Mouse (Mus musculus) liver, embryonic 15.5 days (tissue): Measurements from ENCODE around the gene Sstr2. TPM values are rescaled to one million over a fixed set of nuclear protein-coding genes. Genes with fewer than 3 reads are reported as not detected.

Source experiments
- ATAC-seq: fragments of 200-750 bp; cut with Nextera tagmentation; 2 replicates; pipeline ENCODE4 v1.8.0; 2017; ENCODE audit warnings: moderate number of reproducible peaks, mild to moderate bottlenecking, moderate library complexity; ENCODE audit not compliant: insufficient read depth
- H3K27ac ChIP-seq: fragments of 300-500 bp; sonication (generic); replicated peaks from 2 replicates; pipeline ENCODE4 v1.5.1; 2015; ENCODE audit warnings: mild to moderate bottlenecking, inconsistent platforms
- H3K27me3 ChIP-seq: fragments of 300-500 bp; sonication (generic); 2 replicates; pipeline ENCODE4 v1.6.1; 2015; ENCODE audit warnings: mild to moderate bottlenecking, inconsistent platforms
- H3K36me3 ChIP-seq: fragments of 300-500 bp; sonication (generic); replicated peaks from 2 replicates; pipeline ENCODE4 v1.6.1; 2015; ENCODE audit warnings: moderate library complexity, mild to moderate bottlenecking, inconsistent platforms
- H3K4me1 ChIP-seq: fragments of 300-500 bp; sonication (generic); replicated peaks from 2 replicates; pipeline ENCODE4 v1.6.1; 2015; ENCODE audit warnings: inconsistent platforms
- H3K4me2 ChIP-seq: fragments of 300-500 bp; sonication (generic); 2 replicates; pipeline ENCODE4 v1.6.1; 2015; ENCODE audit warnings: moderate library complexity, mild to moderate bottlenecking, inconsistent platforms
- H3K4me3 ChIP-seq: fragments of 300-500 bp; sonication (generic); replicated peaks from 2 replicates; pipeline ENCODE4 v1.5.1; 2015; ENCODE audit warnings: mild to moderate bottlenecking, inconsistent platforms
- H3K9ac ChIP-seq: fragments of 300-500 bp; sonication (generic); 2 replicates; pipeline ENCODE4 v1.6.1; 2015; ENCODE audit warnings: moderate library complexity, mild to moderate bottlenecking, inconsistent platforms
- H3K9me3 ChIP-seq: fragments of 300-500 bp; sonication (generic); replicated peaks from 2 replicates; pipeline ENCODE4 v1.6.1; 2016; ENCODE audit warnings: inconsistent platforms
- WGBS: fragments of 180-500 bp; shearing (Covaris S2); methylation state at CpG from one replicate; pipeline ENCODE4 v1.1.7; 2015; ENCODE audit warnings: mixed read lengths; ENCODE audit not compliant: insufficient replicate concordance; 5-methylcytosine and 5-hydroxymethylcytosine counted together
- polyA plus RNA-seq: library from polyadenylated mRNA; unstranded; fragments of >200 nt; fragmentation: Nextera tagmentation; extraction: Ambion mirVana; gene quantifications from 2 replicates; pipeline ENCODE4 v1.2.1, GENCODE M21; 2015

Gene Sstr2
- polyA plus RNA-seq, 1 experiment from 2014 or later, result 4.9 TPM

- no peak for ATAC-seq
- Histone ChIP-seq H3K4me2 (no peak overlapping the region), H3K9me3 (no peaks in the 10 kb centered on the region), H3K4me3 (no peak overlapping the region), H3K9ac (no peak overlapping the region), H3K4me1 (peaks cover 25% of the 10 kb centered on the region; the same call in 1 of the 2 replicates), H3K27ac (no peak overlapping the region), H3K36me3 (0 out of 2 replicates have a peak, but pooled peaks cover 3% of the 10 kb centered on the region), H3K27me3 (peaks cover 41% of the 10 kb centered on the region)
- WGBS, result 45% methylated on average over 2 of the region's 2 CpGs
Observed at GRCm38 (mm10) chr11:113621001-113621400, 1.9 kb downstream of the Sstr2 start.

DNA sequence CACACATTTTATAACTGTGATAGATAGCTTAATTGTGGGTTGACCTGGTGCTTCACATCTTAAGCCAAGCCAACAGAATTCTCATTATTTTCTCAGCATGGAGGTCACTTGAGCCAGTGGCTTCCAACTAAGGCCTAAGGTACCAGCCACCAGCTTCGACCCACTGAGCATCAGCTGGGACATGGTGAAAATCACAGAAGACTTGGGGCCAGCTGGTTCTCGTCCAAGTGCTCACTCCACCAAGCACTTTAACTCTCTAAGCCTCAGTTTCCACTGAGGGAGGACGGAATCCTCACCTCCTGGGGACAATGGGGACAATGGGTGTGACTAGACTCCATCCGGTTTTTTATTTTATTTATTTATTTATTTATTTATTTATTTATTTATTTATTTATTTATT lies 2.9 kb downstream of the Sstr2 start:
- Histone ChIP-seq H3K9me3 (no peaks in the 10 kb centered on the region), H3K4me2 (no peak overlapping the region), H3K4me1 (peaks cover 25% of the 10 kb centered on the region; the same call in 1 of the 2 replicates), H3K27me3 (peaks cover 41% of the 10 kb centered on the region), H3K4me3 (no peak overlapping the region), H3K36me3 (0 out of 2 replicates have a peak, but pooled peaks cover 3% of the 10 kb centered on the region), H3K9ac (no peak overlapping the region), H3K27ac (no peak overlapping the region)
- ATAC-seq, result no peak
- 63% methylated on average over 4 of the region's 4 CpGs for WGBS

DNA sequence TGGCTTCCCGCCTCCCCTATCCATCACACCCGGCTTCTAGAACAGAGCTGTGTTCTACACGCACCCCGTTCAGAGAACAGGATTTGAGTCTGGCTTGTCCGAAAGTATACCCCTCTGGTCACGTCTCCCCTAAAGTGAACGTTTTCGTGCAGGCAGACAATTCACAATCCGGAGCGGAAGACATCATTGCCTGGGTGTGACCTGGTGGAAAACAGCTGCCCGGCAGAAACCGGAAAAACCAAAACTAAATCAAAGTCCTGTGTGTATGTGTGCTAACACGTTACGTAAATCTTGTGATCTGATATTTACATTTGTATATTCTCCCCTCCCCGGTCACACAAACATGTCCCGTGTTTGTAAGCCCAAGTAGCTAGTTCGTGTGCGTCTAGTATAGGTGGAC lies 6.3 kb downstream of the Sstr2 start:
- H3K36me3 ChIP-seq, result 0 out of 2 replicates have a peak, but pooled peaks cover 3% of the 10 kb centered on the region
- H3K4me3 ChIP-seq, result no peak overlapping the region
- 78% methylated on average over 18 of the region's 18 CpGs for WGBS
- H3K27ac ChIP-seq, result no peak overlapping the region
- H3K9ac ChIP-seq, result no peak overlapping the region
- no peak overlapping the region for H3K4me2 ChIP-seq
- 0 out of 2 replicates have a peak, but pooled peaks cover 5% of the 10 kb centered on the region for H3K4me1 ChIP-seq
- H3K27me3 ChIP-seq, result peaks cover 12% of the 10 kb centered on the region
- H3K9me3 ChIP-seq, result no peaks in the 10 kb centered on the region
- ATAC-seq, result no peak

GRCm38 (mm10) chr11:113627785-113628184 lies 8.6 kb downstream of the Sstr2 start:
- 0 out of 2 replicates have a peak, but pooled peaks cover 3% of the 10 kb centered on the region for H3K27me3 ChIP-seq
- H3K9me3 ChIP-seq, result no peaks in the 10 kb centered on the region
- no peak overlapping the region for H3K27ac ChIP-seq
- no peak overlapping the region for H3K4me3 ChIP-seq
- 43% methylated on average over 4 of the region's 4 CpGs for WGBS
- 0 out of 2 replicates have a peak, but pooled peaks cover 3% of the 10 kb centered on the region for H3K36me3 ChIP-seq
- H3K4me2 ChIP-seq, result no peak overlapping the region
- H3K9ac ChIP-seq, result no peak overlapping the region
- ATAC-seq, result no peak
- H3K4me1 ChIP-seq, result no peaks in the 10 kb centered on the region; the same call in 1 of the 2 replicates

DNA sequence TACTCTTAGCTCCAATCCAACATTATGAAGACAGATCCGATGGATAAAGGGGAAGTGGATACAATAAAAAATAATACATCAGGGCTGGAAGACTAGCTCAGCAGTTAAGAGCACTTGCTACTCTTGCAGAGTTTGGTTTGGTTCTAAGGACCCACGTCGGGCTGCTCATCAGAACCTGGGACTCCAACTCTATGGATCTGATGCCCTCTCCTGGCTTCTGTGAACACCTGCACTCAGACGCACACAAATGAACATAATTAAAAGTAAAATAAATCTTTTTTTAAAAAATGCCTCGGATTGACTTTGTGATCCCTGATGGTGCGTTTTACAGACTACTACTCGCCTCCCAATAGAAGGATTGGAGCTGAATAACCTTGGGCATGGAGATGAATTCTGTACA lies 11.5 kb downstream of the Sstr2 start:
- H3K4me2 ChIP-seq, result no peak overlapping the region

DNA sequence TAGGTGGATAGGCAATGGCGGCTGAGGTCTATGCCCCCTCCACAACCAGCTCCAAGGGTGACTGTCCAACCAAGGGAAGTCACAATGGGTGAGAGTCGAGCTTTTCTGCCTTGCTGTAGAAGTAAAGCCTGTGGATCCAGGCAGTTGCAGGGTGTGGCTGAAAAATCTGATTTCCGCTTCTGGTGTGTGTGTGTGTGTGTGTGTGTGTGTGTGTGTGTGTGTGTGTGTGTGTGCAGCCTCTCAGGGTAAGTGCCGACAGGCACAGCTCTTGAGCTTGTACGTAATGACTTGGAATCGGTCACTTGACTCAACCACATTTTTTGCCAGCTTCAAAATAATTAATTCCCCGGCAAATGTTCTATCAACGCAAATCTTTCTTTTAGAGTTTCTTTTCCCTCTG lies 12.2 kb downstream of the Sstr2 start:
- H3K4me3 ChIP-seq, result no peak overlapping the region
- 0 out of 2 replicates have a peak, but pooled peaks cover 3% of the 10 kb centered on the region for H3K27me3 ChIP-seq
- WGBS, result 62% methylated on average over 8 of the region's 8 CpGs
- no peaks in the 10 kb centered on the region; the same call in 1 of the 2 replicates for H3K4me1 ChIP-seq
- H3K27ac ChIP-seq, result no peak overlapping the region
- H3K9ac ChIP-seq, result no peak overlapping the region
- H3K36me3 ChIP-seq, result no peaks in the 10 kb centered on the region
- ATAC-seq, result no peak
- H3K9me3 ChIP-seq, result no peaks in the 10 kb centered on the region
- 0 out of 2 replicates have a peak overlapping the region, but pooled peaks have one; percentile 36 for H3K4me2 ChIP-seq

More for the DNA sequence above, 11.5 kb downstream of the Sstr2 start:
- 37% methylated on average over 7 of the region's 7 CpGs for whole genome bisulfite sequencing
- Histone ChIP-seq H3K9me3 (no peaks in the 10 kb centered on the region), H3K27me3 (0 out of 2 replicates have a peak, but pooled peaks cover 3% of the 10 kb centered on the region), H3K27ac (no peak overlapping the region), H3K4me3 (no peak overlapping the region), H3K36me3 (no peaks in the 10 kb centered on the region), H3K4me1 (no peaks in the 10 kb centered on the region; the same call in 1 of the 2 replicates), H3K9ac (no peak overlapping the region)
- no peak for ATAC-seq

DNA sequence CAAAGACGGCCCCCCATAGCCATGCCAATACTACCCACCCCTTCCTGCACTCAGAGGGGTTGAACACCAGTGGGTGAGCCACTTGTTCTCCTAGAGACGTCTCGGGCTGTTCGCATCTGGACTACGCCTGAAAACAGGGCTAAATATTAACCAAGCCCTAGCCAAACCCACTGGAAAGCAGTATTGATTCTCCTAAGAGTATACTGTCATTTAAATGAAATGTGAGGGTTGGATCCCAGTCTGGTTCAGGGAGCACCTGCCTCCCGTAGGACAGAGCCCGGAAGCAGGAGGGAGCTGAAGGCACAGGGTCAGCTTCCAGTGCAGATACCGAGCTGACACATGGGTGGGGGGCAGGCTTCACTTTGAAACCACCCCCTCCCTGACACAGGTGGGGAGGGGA lies 12.7 kb downstream of the Sstr2 start:
- Histone ChIP-seq H3K27me3 (0 out of 2 replicates have a peak, but pooled peaks cover 3% of the 10 kb centered on the region), H3K9me3 (no peaks in the 10 kb centered on the region), H3K4me3 (no peak overlapping the region), H3K4me1 (no peaks in the 10 kb centered on the region; the same call in 1 of the 2 replicates), H3K4me2 (peak overlapping the region; percentile 36), H3K9ac (no peak overlapping the region), H3K27ac (peak overlapping the region; percentile 29; the same call in 1 of the 2 replicates), H3K36me3 (no peaks in the 10 kb centered on the region)
- 60% methylated on average over 8 of the region's 8 CpGs for WGBS
- peak; percentile 52 for ATAC-seq

DNA sequence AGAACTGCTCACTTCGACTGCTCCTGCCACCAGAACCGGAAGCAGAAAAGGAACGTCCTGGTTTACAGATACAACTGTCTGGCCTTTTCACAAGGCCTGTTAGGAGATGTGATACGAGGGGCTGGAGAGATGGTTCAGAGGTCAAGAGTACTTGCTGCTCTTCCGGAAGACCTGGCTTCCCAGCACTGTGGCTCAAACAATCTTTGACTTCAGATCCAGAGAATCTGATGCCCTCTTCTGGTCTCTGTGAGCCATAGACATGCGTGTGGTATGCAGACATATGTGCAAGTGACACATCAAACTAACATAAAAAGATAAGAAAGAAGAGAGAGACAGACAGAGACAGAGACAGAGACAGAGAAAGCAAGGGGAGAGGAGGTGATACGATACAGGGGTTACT lies 13.2 kb downstream of the Sstr2 start:
- H3K9ac ChIP-seq, result no peak overlapping the region
- H3K27ac ChIP-seq, result peak overlapping the region; percentile 29; the same call in 1 of the 2 replicates
- ATAC-seq, result no peak
- H3K4me2 ChIP-seq, result peak overlapping the region; percentile 36
- no peaks in the 10 kb centered on the region for H3K9me3 ChIP-seq
- H3K4me1 ChIP-seq, result no peaks in the 10 kb centered on the region; the same call in 1 of the 2 replicates
- no peaks in the 10 kb centered on the region for H3K36me3 ChIP-seq
- H3K27me3 ChIP-seq, result 0 out of 2 replicates have a peak, but pooled peaks cover 3% of the 10 kb centered on the region
- 67% methylated on average over 7 of the region's 7 CpGs for WGBS
- no peak overlapping the region for H3K4me3 ChIP-seq

GRCm38 (mm10) chr11:113633398-113633797 lies 14.3 kb downstream of the Sstr2 start:
- ATAC-seq, result no peak
- H3K36me3 ChIP-seq, result no peaks in the 10 kb centered on the region
- H3K27me3 ChIP-seq, result 0 out of 2 replicates have a peak, but pooled peaks cover 3% of the 10 kb centered on the region
- no peak overlapping the region for H3K27ac ChIP-seq
- no peaks in the 10 kb centered on the region for H3K9me3 ChIP-seq
- no peak overlapping the region for H3K9ac ChIP-seq
- no peaks in the 10 kb centered on the region; the same call in 1 of the 2 replicates for H3K4me1 ChIP-seq
- no peak overlapping the region for H3K4me2 ChIP-seq
- 64% methylated on average over 5 of the region's 5 CpGs for WGBS
- H3K4me3 ChIP-seq, result no peak overlapping the region

GRCm38 (mm10) chr11:113634699-113635121 lies 15.6 kb downstream of the Sstr2 start:
- Histone ChIP-seq H3K4me1 (no peaks in the 10 kb centered on the region; the same call in 1 of the 2 replicates), H3K4me3 (no peak overlapping the region), H3K9me3 (no peaks in the 10 kb centered on the region), H3K27ac (no peak overlapping the region), H3K4me2 (no peak overlapping the region), H3K9ac (no peak overlapping the region), H3K36me3 (no peaks in the 10 kb centered on the region), H3K27me3 (0 out of 2 replicates have a peak, but pooled peaks cover 3% of the 10 kb centered on the region)
- ATAC-seq, result no peak
- WGBS, result 63% methylated on average over 10 of the region's 10 CpGs

DNA sequence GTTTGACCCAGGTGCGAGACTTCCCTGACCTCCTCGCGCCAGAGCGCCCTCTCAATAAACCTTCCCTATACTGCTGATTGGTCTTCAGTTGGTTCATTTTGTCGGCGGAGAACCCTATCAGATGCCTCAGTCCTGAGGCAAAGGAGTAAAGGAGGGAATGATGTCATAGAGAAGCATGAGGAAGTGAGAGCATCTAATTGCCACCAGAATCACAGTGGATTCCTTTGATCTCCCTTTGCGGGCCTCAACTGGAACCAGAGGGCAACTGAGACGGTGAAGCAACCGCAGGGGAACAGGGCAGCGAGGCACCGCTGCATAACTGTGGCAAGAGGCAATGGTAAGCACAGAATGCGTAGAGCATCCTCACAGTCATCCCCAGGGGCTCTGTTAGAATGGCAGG lies 19.5 kb downstream of the Sstr2 start:
- H3K9me3 ChIP-seq, result no peaks in the 10 kb centered on the region
- no peak overlapping the region for H3K27ac ChIP-seq
- no peak overlapping the region for H3K4me3 ChIP-seq
- WGBS, result 81% methylated on average over 12 of the region's 12 CpGs
- no peaks in the 10 kb centered on the region for H3K27me3 ChIP-seq
- H3K4me1 ChIP-seq, result no peaks in the 10 kb centered on the region
- no peak overlapping the region for H3K9ac ChIP-seq
- H3K36me3 ChIP-seq, result no peaks in the 10 kb centered on the region
- H3K4me2 ChIP-seq, result no peak overlapping the region
- no peak for ATAC-seq
